Mouse (Mus musculus): Measurements from ENCODE around the gene Iqgap2. TPM values are rescaled to one million over a fixed set of nuclear protein-coding genes. Genes with fewer than 3 reads are reported as not detected.

The Iqgap2 gene
- total and polyA plus RNA-seq, 3 experiments, result 0.08 to 0.14 (median 0.11) TPM

GRCm38 (mm10) chr13:95667260-95667659 lies 224.5 kb downstream of the Iqgap2 start (continued):
- TF ChIP-seq UBTF (IDR thresholded peaks at IDR 0.05; ENCODE audit: low read depth, low read length) (no peak), USF2 (conservative IDR thresholded peaks at IDR 0.05; ENCODE audit: low read depth, low read length) (no peak), CTCF (conservative IDR thresholded peaks at IDR 0.05 in 1 of 2, IDR thresholded peaks at IDR 0.05 in 1 of 2; ENCODE audit: low read depth in 2 of 2, low read length in 2 of 2) (peak in 1 of 2 experiments; percentile 65; a peak in 2 of 4 replicates), MAFK (IDR thresholded peaks at IDR 0.05; ENCODE audit: insufficient replicate concordance, low read length) (no peak)

- H3K79me2 ChIP-seq (replicated peaks; ENCODE audit: control insufficient read depth, extremely low read depth, insufficient read depth, poor library complexity, severe bottlenecking), result no peaks in the 10 kb centered on the region
- H3K27me3 ChIP-seq (replicated peaks), result no peaks in the 10 kb centered on the region
- no peaks in the 10 kb centered on the region for H3K4me1 ChIP-seq (ENCODE audit: control insufficient read depth in 1 of 2, insufficient read depth in 2 of 2)
- no peaks in the 10 kb centered on the region for H3K36me3 ChIP-seq (replicated peaks in 1 of 2; ENCODE audit: control insufficient read depth in 1 of 2, insufficient read depth in 1 of 2, low read length in 1 of 2)
- H3K4me3 ChIP-seq (replicated peaks in 1 of 3; ENCODE audit: low read depth in 2 of 3, low read length in 2 of 3, poor library complexity in 1 of 3), result no peak overlapping the region
- H3K4me2 ChIP-seq (ENCODE audit: insufficient read depth, low read depth, poor library complexity, severe bottlenecking), result no peak overlapping the region
- dilution Hi-C loops (cut with MboI; ENCODE audit: extremely low pct_ligation_motif_present, extremely low pct_unique_long_range_greater_than_20kb, low sequenced_read_pairs), result no loop called here
- no peak for TF ChIP-seq CTCF (conservative IDR thresholded peaks at IDR 0.05 in 1 of 2, IDR thresholded peaks at IDR 0.05 in 1 of 2; ENCODE audit: low read depth in 2 of 2, low read length in 2 of 2)
- TF ChIP-seq MXI1 (IDR thresholded peaks at IDR 0.05; ENCODE audit: low read depth, low read length), result no peak
- TF ChIP-seq ZMIZ1 (IDR thresholded peaks at IDR 0.05; ENCODE audit: low read depth, low read length), result no peak
- TF ChIP-seq ELF1 (IDR thresholded peaks at IDR 0.05; ENCODE audit: low read depth, low read length), result no peak
- no peak for TF ChIP-seq USF2 (conservative IDR thresholded peaks at IDR 0.05; ENCODE audit: low read depth, low read length)
- TF ChIP-seq MAX (IDR thresholded peaks at IDR 0.05; ENCODE audit: low read length), result no peak
- TF ChIP-seq TBP (conservative IDR thresholded peaks at IDR 0.05; ENCODE audit: low read depth, low read length), result no peak
- TF ChIP-seq NRF1 (IDR thresholded peaks at IDR 0.05; ENCODE audit: low read depth, low read length), result no peak
- TF ChIP-seq IRF4 (IDR thresholded peaks at IDR 0.05; ENCODE audit: low read depth, low read length), result no peak
- TF ChIP-seq JUN (IDR thresholded peaks at IDR 0.05; ENCODE audit: insufficient read depth, low read depth, low read length), result no peak
- no peak for TF ChIP-seq CHD2 (IDR thresholded peaks at IDR 0.05; ENCODE audit: low read length)
- no peak for TF ChIP-seq JUND (conservative IDR thresholded peaks at IDR 0.05; ENCODE audit: low read depth, low read length)
- in situ Hi-C loops (cut with MboI; ENCODE audit: low pct_ligation_motif_present, low pct_unique_long_range_greater_than_20kb, low sequenced_read_pairs), result no loop called here
- H3K27ac ChIP-seq (ENCODE audit: insufficient read depth, low read depth), result no peak overlapping the region
- H3K9me3 ChIP-seq (replicated peaks; ENCODE audit: low read length), result no peaks in the 10 kb centered on the region
- H3K9ac ChIP-seq (ENCODE audit: insufficient read depth, low read depth), result no peak overlapping the region
- no peak for DNase-seq (ENCODE audit: extremely low read depth)
Observed at GRCm38 (mm10) chr13:95665644-95666356, 225.9 kb downstream of the Iqgap2 start.

GRCm38 (mm10) chr13:95663834-95664233 lies 227.9 kb downstream of the Iqgap2 start:
- Histone ChIP-seq H3K4me3 (replicated peaks in 1 of 3; ENCODE audit: low read depth in 2 of 3, low read length in 2 of 3, poor library complexity in 1 of 3) (no peak overlapping the region), H3K27me3 (replicated peaks) (no peaks in the 10 kb centered on the region), H3K79me2 (replicated peaks; ENCODE audit: control insufficient read depth, extremely low read depth, insufficient read depth, poor library complexity, severe bottlenecking) (no peaks in the 10 kb centered on the region), H3K27ac (ENCODE audit: insufficient read depth, low read depth) (no peak overlapping the region), H3K9ac (ENCODE audit: insufficient read depth, low read depth) (no peak overlapping the region), H3K36me3 (replicated peaks in 1 of 2; ENCODE audit: control insufficient read depth in 1 of 2, insufficient read depth in 1 of 2, low read length in 1 of 2) (no peaks in the 10 kb centered on the region), H3K4me2 (ENCODE audit: insufficient read depth, low read depth, poor library complexity, severe bottlenecking) (no peak overlapping the region), H3K9me3 (replicated peaks; ENCODE audit: low read length) (peaks cover 5% of the 10 kb centered on the region), H3K4me1 (ENCODE audit: control insufficient read depth in 1 of 2, insufficient read depth in 2 of 2) (no peaks in the 10 kb centered on the region)
- TF ChIP-seq BHLHE40 (IDR thresholded peaks at IDR 0.05; ENCODE audit: low read depth, low read length) (no peak), JUND (conservative IDR thresholded peaks at IDR 0.05; ENCODE audit: low read depth, low read length) (no peak), NRF1 (IDR thresholded peaks at IDR 0.05; ENCODE audit: low read depth, low read length) (no peak), IRF4 (IDR thresholded peaks at IDR 0.05; ENCODE audit: low read depth, low read length) (no peak), SMC3 (IDR thresholded peaks at IDR 0.05; ENCODE audit: low read depth, low read length) (no peak)
- dilution Hi-C loops (cut with MboI; ENCODE audit: extremely low pct_ligation_motif_present, extremely low pct_unique_long_range_greater_than_20kb, low sequenced_read_pairs), result no loop called here
- in situ Hi-C loops (cut with MboI; ENCODE audit: low pct_ligation_motif_present, low pct_unique_long_range_greater_than_20kb, low sequenced_read_pairs), result no loop called here
- no peak for DNase-seq (ENCODE audit: extremely low read depth)
